Mouse (Mus musculus) heart, postnatal 10 days (tissue): ENCODE measurements around the gene Cnnm2. TPM values are rescaled to one million over a fixed set of nuclear protein-coding genes. Genes with fewer than 3 reads are reported as not detected.
A peak's percentile ranks its signal among the peaks of the same experiment; 100 is the strongest.

Experiments
- DNase-seq, 2 experiments: peaks; one replicate each; pipeline ENCODE4 v3.0.0; 2021
- intact Hi-C: fragments of 180-260 bp; cut with DNase I; formaldehyde crosslinking; loops from one replicate; pipeline ENCODE4 v1.15.1; 2025
- total RNA-seq, 2 experiments: library from RNA; stranded (reverse); gene quantifications; 2 replicates each; pipeline ENCODE4 v1.2.3; 2021

Gene Cnnm2
- total RNA-seq, 2 experiments from 2014 or later, result 6.6 to 7.7 TPM

- no peak for DNase-seq
- intact Hi-C loops, result no loop called here
These were observed 30.5 kb downstream of the Cnnm2 start for GRCm38 (mm10) chr19:46791921-46792320.

- intact Hi-C loops, result no loop called here
- DNase-seq, result no peak
These were observed 31.1 kb downstream of the Cnnm2 start for GRCm38 (mm10) chr19:46792480-46792879.

GRCm38 (mm10) chr19:46794181-46794580 lies 32.8 kb downstream of the Cnnm2 start:
- intact Hi-C loops, result no loop called here
- no peak for DNase-seq

GRCm38 (mm10) chr19:46799903-46800583 lies 38.6 kb downstream of the Cnnm2 start:
- intact Hi-C loops, result no loop called here
- DNase-seq, result no peak

- intact Hi-C loops, result no loop called here
These were observed 40.1 kb downstream of the Cnnm2 start for GRCm38 (mm10) chr19:46801492-46801891.

GRCm38 (mm10) chr19:46802306-46802705 lies 40.9 kb downstream of the Cnnm2 start:
- DNase-seq, result no peak
- intact Hi-C loops, result no loop called here

More at GRCm38 (mm10) chr19:46801492-46801891, 40.1 kb downstream of the Cnnm2 start:
- no peak for DNase-seq

GRCm38 (mm10) chr19:46803732-46804131 lies 42.3 kb downstream of the Cnnm2 start:
- DNase-seq, result no peak
- intact Hi-C loops, result no loop called here

GRCm38 (mm10) chr19:46804751-46805150 lies 43.4 kb downstream of the Cnnm2 start:
- DNase-seq, result peak in 1 of 2 experiments; percentile 4
- intact Hi-C loops, result no loop called here

GRCm38 (mm10) chr19:46805933-46806688 lies 44.7 kb downstream of the Cnnm2 start:
- intact Hi-C loops, result no loop called here
- no peak for DNase-seq

GRCm38 (mm10) chr19:46808261-46808660 lies 46.9 kb downstream of the Cnnm2 start:
- intact Hi-C loops, result no loop called here

GRCm38 (mm10) chr19:46809031-46809430 lies 47.6 kb downstream of the Cnnm2 start:
- intact Hi-C loops, result no loop called here
- no peak for DNase-seq

More at GRCm38 (mm10) chr19:46808261-46808660, 46.9 kb downstream of the Cnnm2 start:
- no peak for DNase-seq

GRCm38 (mm10) chr19:46819276-46819675 lies 57.9 kb downstream of the Cnnm2 start:
- intact Hi-C loops, result no loop called here
- DNase-seq, result no peak

- no peak for DNase-seq
- intact Hi-C loops, result no loop called here
These were observed 61.1 kb downstream of the Cnnm2 start for GRCm38 (mm10) chr19:46822491-46822890.

GRCm38 (mm10) chr19:46823759-46824158 lies 62.4 kb downstream of the Cnnm2 start:
- intact Hi-C loops, result no loop called here
- DNase-seq, result no peak

GRCm38 (mm10) chr19:46824867-46825266 lies 63.5 kb downstream of the Cnnm2 start:
- no peak for DNase-seq
- intact Hi-C loops, result no loop called here

GRCm38 (mm10) chr19:46827654-46828165 lies 66.3 kb downstream of the Cnnm2 start:
- intact Hi-C loops, result no loop called here
- DNase-seq, result no peak

- no peak for DNase-seq
- intact Hi-C loops, result no loop called here
These were observed 67.6 kb downstream of the Cnnm2 start for GRCm38 (mm10) chr19:46828961-46829360.

GRCm38 (mm10) chr19:46831381-46831780 lies 70.0 kb downstream of the Cnnm2 start:
- no peak for DNase-seq
- intact Hi-C loops, result no loop called here

- no peak for DNase-seq
- intact Hi-C loops, result no loop called here
These were observed 72.9 kb downstream of the Cnnm2 start for GRCm38 (mm10) chr19:46834301-46834700.

- DNase-seq, result no peak
- intact Hi-C loops, result no loop called here
These were observed 73.9 kb downstream of the Cnnm2 start for GRCm38 (mm10) chr19:46835339-46835738.

GRCm38 (mm10) chr19:46836085-46836484 lies 74.7 kb downstream of the Cnnm2 start:
- no peak for DNase-seq
- intact Hi-C loops, result no loop called here
